Mouse (Mus musculus) brain, embryonic 14.5 days (tissue): Measurements from ENCODE around the gene Uba5.

Experiments used
- CTCF ChIP-seq: fragments of 200-500 bp; IDR thresholded peaks from 2 replicates; pipeline ENCODE4 v1.5.1; 2012; ENCODE audit warnings: inconsistent platforms, mild to moderate bottlenecking, moderate library complexity, borderline replicate concordance; ENCODE audit not compliant: insufficient read depth, insufficient read length; ENCODE audit errors: extremely low read depth
- POLR2A ChIP-seq: fragments of 200-500 bp; IDR thresholded peaks from 2 replicates; pipeline ENCODE4 v1.6.1; 2012; ENCODE audit warnings: mild to moderate bottlenecking, inconsistent platforms, borderline replicate concordance; ENCODE audit not compliant: poor library complexity, insufficient read depth, insufficient read length, severe bottlenecking; ENCODE audit errors: extremely low read depth

DNA sequence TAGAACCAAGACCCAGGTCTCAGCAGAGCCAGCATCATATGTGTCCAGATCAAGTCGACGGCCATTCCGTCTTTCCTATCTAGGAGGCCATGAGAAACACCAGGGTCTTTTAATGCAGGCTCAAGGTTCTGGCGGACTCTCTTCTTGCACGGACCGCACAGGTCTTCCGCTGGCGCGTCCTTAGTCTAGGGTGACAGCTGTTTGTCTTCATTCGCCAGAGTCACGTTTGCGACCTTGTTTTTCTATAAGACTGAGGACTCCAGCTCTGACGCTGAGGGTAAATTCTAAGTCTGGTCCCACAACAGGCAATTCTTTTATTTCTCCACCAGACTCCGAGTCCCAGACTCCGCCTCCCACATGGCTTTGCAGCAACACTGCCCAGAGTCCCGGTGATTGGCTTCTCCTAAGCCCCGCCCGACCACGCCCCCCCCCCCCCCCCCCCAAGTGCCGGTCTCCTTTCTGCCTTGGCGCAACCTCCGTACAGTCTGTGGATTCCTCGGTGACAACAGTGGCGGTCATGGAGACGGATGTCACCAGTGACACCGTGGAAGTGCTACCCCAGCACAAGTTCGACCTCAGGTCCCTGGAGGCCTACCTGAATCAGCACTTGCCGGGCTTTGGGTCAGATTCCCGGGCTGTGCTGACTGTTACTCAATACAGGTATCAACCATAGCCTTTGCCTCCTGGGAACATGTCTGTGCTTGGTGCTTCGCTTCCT lies 469 bp upstream of the Uba5 start, which contains the start of gene Acad11:
- TF ChIP-seq POLR2A (no peak), CTCF (no peak)
